Mouse (Mus musculus): ENCODE measurements around the gene Oaf. TPM values are rescaled to one million over a fixed set of nuclear protein-coding genes. Genes with fewer than 3 reads are reported as not detected.

Gene Oaf
- polyA plus RNA-seq, 1 experiment from 2014 or later: 88.5 TPM

DNA sequence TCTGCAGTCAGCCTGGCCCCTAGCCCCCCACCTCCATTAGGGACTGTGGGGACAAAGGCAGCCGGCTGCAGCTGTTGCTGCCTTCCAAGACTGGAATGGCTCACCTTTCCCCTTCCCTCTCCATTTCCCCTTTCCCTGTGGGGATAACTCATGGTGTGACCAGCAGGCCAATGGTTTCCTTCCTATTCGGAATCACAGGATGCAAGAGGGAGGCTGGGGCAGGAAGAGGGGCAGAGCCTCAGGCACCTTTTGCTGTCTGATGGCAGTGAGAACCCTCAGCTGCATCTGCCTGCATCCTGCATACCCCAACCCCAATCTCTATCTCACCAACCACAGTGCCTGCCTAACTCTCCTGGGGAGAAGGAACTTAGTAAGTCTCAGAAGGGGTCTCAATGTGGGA is 14.2 kb downstream of the Oaf start:
- H3K4me1 ChIP-seq (ENCODE audit: control insufficient read depth, insufficient read depth, low read length): peaks cover 21% of the 10 kb centered on the region
- no peak overlapping the region for H3K4me3 ChIP-seq (ENCODE audit: low read length)
- no peak for ATAC-seq (ENCODE audit: low FRiP score, low TSS enrichment)
- WGBS: 16% methylated on average over 2 of the region's 2 CpGs
- H3K27me3 ChIP-seq (ENCODE audit: control insufficient read depth, insufficient read depth, low read length): no peaks in the 10 kb centered on the region
- H3K9ac ChIP-seq (ENCODE audit: low read depth, low read length): no peak overlapping the region
- peaks cover 30% of the 10 kb centered on the region; the same call in 1 of the 2 replicates for H3K36me3 ChIP-seq (ENCODE audit: control insufficient read depth, insufficient read depth, low read length)
- H3K9me3 ChIP-seq (ENCODE audit: control insufficient read depth, low read length): no peaks in the 10 kb centered on the region
- no peak overlapping the region for H3K4me2 ChIP-seq (replicated peaks; ENCODE audit: low read depth, low read length)
- H3K27ac ChIP-seq (ENCODE audit: low read depth, low read length): peak overlapping the region; percentile 27; the same call in 1 of the 2 replicates

GRCm38 (mm10) chr9:43224771-43225355 is 14.8 kb downstream of the Oaf start:
- no peaks in the 10 kb centered on the region for H3K27me3 ChIP-seq (ENCODE audit: control insufficient read depth, insufficient read depth, low read length)
- WGBS: 60% methylated on average over 11 of the region's 11 CpGs
- no peak overlapping the region for H3K9ac ChIP-seq (ENCODE audit: low read depth, low read length)
- no peak overlapping the region for H3K4me2 ChIP-seq (replicated peaks; ENCODE audit: low read depth, low read length)
- no peak for ATAC-seq (ENCODE audit: low FRiP score, low TSS enrichment)
- no peak overlapping the region for H3K4me3 ChIP-seq (ENCODE audit: low read length)
- H3K4me1 ChIP-seq (ENCODE audit: control insufficient read depth, insufficient read depth, low read length): peaks cover 17% of the 10 kb centered on the region
- peaks cover 27% of the 10 kb centered on the region; the same call in 1 of the 2 replicates for H3K36me3 ChIP-seq (ENCODE audit: control insufficient read depth, insufficient read depth, low read length)
- no peaks in the 10 kb centered on the region for H3K9me3 ChIP-seq (ENCODE audit: control insufficient read depth, low read length)
- H3K27ac ChIP-seq (ENCODE audit: low read depth, low read length): peak overlapping the region; percentile 27; the same call in 1 of the 2 replicates

- H3K9ac ChIP-seq (ENCODE audit: low read depth, low read length): no peak overlapping the region
- H3K9me3 ChIP-seq (ENCODE audit: control insufficient read depth, low read length): no peaks in the 10 kb centered on the region
- peaks cover 23% of the 10 kb centered on the region; the same call in 1 of the 2 replicates for H3K36me3 ChIP-seq (ENCODE audit: control insufficient read depth, insufficient read depth, low read length)
- H3K4me2 ChIP-seq (replicated peaks; ENCODE audit: low read depth, low read length): no peak overlapping the region
- H3K27me3 ChIP-seq (ENCODE audit: control insufficient read depth, insufficient read depth, low read length): no peaks in the 10 kb centered on the region
- ATAC-seq (ENCODE audit: low FRiP score, low TSS enrichment): no peak
- peaks cover 17% of the 10 kb centered on the region for H3K4me1 ChIP-seq (ENCODE audit: control insufficient read depth, insufficient read depth, low read length)
- H3K4me3 ChIP-seq (ENCODE audit: low read length): no peak overlapping the region
- WGBS: 49% methylated on average over 8 of the region's 8 CpGs
- H3K27ac ChIP-seq (ENCODE audit: low read depth, low read length): no peak overlapping the region
These were observed 17.3 kb downstream of the Oaf start for GRCm38 (mm10) chr9:43222429-43222715.

- H3K4me3 ChIP-seq (ENCODE audit: low read length): no peak overlapping the region
- H3K27me3 ChIP-seq (ENCODE audit: control insufficient read depth, insufficient read depth, low read length): no peaks in the 10 kb centered on the region
- 52% methylated on average over 18 of the region's 18 CpGs for WGBS
- H3K27ac ChIP-seq (ENCODE audit: low read depth, low read length): no peak overlapping the region
- H3K36me3 ChIP-seq (ENCODE audit: control insufficient read depth, insufficient read depth, low read length): peaks cover 23% of the 10 kb centered on the region; the same call in 1 of the 2 replicates
- no peak overlapping the region for H3K4me2 ChIP-seq (replicated peaks; ENCODE audit: low read depth, low read length)
- peaks cover 16% of the 10 kb centered on the region for H3K4me1 ChIP-seq (ENCODE audit: control insufficient read depth, insufficient read depth, low read length)
- H3K9me3 ChIP-seq (ENCODE audit: control insufficient read depth, low read length): no peaks in the 10 kb centered on the region
- no peak overlapping the region for H3K9ac ChIP-seq (ENCODE audit: low read depth, low read length)
- ATAC-seq (ENCODE audit: low FRiP score, low TSS enrichment): 0 out of 2 replicates have a peak, but pooled peaks have one; percentile 37
These were observed 17.9 kb downstream of the Oaf start for GRCm38 (mm10) chr9:43221643-43222428.

DNA sequence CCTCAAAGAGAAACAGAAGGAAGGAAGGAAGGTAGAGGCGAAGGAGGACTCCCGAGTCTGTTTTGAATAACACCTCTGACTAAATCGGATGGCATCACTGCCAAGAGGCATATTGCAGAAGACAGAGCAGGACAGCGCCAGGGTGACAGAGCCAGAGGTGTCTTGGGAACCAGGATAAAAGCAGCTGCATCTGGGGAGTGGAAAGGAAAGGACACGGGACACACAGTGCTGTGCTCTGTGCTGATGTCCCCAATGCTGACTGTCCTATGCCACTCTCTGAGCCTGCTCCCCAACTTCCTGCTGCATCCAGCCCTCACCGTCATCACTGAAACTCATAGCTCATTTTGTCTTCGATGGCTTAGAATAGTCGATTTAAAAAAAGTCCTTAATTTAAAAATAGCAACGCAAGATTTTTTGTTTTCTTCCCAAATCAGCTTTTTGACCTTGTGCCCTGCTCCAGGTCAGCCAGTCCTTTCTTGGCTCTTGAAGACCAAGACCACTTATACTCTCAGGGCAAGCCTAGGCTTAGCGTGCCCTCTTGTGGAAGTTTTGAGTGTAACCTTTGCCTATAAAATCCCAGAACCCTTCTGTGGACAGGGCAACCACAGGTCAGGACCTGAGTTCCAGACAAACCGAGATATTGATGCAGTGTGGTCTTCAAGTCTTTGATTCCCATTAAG is 28.8 kb downstream of the Oaf start:
- Histone ChIP-seq H3K27me3 (ENCODE audit: control insufficient read depth, insufficient read depth, low read length) (peaks cover 7% of the 10 kb centered on the region), H3K4me3 (ENCODE audit: low read length) (no peak overlapping the region), H3K9me3 (ENCODE audit: control insufficient read depth, low read length) (no peaks in the 10 kb centered on the region), H3K9ac (ENCODE audit: low read depth, low read length) (no peak overlapping the region), H3K4me2 (replicated peaks; ENCODE audit: low read depth, low read length) (no peak overlapping the region), H3K36me3 (ENCODE audit: control insufficient read depth, insufficient read depth, low read length) (no peaks in the 10 kb centered on the region), H3K4me1 (ENCODE audit: control insufficient read depth, insufficient read depth, low read length) (peaks cover 16% of the 10 kb centered on the region), H3K27ac (ENCODE audit: low read depth, low read length) (peak overlapping the region; percentile 47)
- WGBS: 21% methylated on average over 11 of the region's 11 CpGs
- ATAC-seq (ENCODE audit: low FRiP score, low TSS enrichment): peak; percentile 63; the same call in 1 of the 2 replicates

DNA sequence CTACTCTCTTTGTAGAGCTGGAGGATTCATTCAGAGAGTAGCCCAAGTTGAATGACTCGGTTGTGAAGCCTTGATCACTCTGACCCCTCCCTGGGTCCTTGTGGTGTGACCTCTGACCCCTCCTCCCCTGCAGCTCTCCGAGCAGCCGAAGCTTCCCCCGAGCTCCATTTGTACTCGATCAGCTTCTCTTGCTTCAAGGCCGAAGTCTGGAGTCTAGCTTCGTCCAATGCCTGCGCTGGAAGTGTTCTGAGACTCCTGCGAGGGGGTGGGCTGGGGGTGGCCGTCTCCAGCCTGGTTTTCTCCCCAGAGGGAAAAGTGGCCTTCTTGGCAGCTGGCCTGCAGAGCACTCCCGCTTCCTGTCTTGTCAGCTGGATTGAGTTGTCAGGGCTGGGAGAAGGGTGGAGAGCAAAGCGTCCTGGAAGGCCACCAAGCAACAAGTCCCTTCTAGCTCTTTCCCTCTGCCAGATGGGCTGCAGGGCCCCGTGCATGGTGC is 29.5 kb downstream of the Oaf start, which contains the start of gene Pou2f3:
Gene Pou2f3 (minus strand): TSS at position 180 of the 493 bp plus-strand sequence.
- peaks cover 23% of the 10 kb centered on the region for H3K4me1 ChIP-seq (ENCODE audit: control insufficient read depth, insufficient read depth, low read length)
- peak within 1 kb of the TSS; percentile 32; the same call in 1 of the 2 replicates for H3K4me2 ChIP-seq (replicated peaks; ENCODE audit: low read depth, low read length)
- H3K36me3 ChIP-seq (ENCODE audit: control insufficient read depth, insufficient read depth, low read length): no peaks in the 10 kb centered on the region
- peak within 1 kb of the TSS; percentile 47 for H3K27ac ChIP-seq (ENCODE audit: low read depth, low read length)
- 7% methylated on average over 13 of the region's 13 CpGs for WGBS
- H3K9ac ChIP-seq (ENCODE audit: low read depth, low read length): no peak within 1 kb of the TSS
- no peak within 1 kb of the TSS for H3K4me3 ChIP-seq (ENCODE audit: low read length)
- ATAC-seq (ENCODE audit: low FRiP score, low TSS enrichment): peak; percentile 75
- H3K27me3 ChIP-seq (ENCODE audit: control insufficient read depth, insufficient read depth, low read length): peaks cover 14% of the 10 kb centered on the region
- no peaks in the 10 kb centered on the region for H3K9me3 ChIP-seq (ENCODE audit: control insufficient read depth, low read length)

DNA sequence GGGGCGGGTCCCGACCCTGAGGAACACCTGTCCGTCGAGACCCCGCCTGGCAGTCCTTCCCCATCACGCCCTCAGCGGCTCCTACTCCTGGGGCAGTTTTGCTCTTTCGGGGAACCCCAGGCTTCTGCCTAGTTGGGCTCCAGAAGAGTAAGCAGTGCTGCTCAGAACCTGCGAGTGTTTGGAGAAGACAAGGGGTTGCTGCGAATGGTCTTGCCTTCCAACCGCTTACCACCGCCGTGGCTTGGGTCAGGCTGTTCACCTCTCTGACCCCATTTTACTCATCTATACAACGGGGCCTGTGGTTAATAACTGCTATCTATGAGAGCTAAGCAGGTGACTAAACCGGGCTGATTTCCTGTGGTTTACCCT is 33.7 kb downstream of the Oaf start:
- Histone ChIP-seq H3K9ac (ENCODE audit: low read depth, low read length) (no peak overlapping the region; the same call in 1 of the 2 replicates), H3K4me1 (ENCODE audit: control insufficient read depth, insufficient read depth, low read length) (peaks cover 23% of the 10 kb centered on the region), H3K9me3 (ENCODE audit: control insufficient read depth, low read length) (no peaks in the 10 kb centered on the region), H3K27ac (ENCODE audit: low read depth, low read length) (no peak overlapping the region), H3K36me3 (ENCODE audit: control insufficient read depth, insufficient read depth, low read length) (no peaks in the 10 kb centered on the region), H3K4me3 (ENCODE audit: low read length) (peak overlapping the region; percentile 41), H3K4me2 (replicated peaks; ENCODE audit: low read depth, low read length) (peak overlapping the region; percentile 53), H3K27me3 (ENCODE audit: control insufficient read depth, insufficient read depth, low read length) (peaks cover 37% of the 10 kb centered on the region)
- 1% methylated on average over 15 of the region's 15 CpGs for WGBS
- peak; percentile 13; the same call in 1 of the 2 replicates for ATAC-seq (ENCODE audit: low FRiP score, low TSS enrichment)

DNA sequence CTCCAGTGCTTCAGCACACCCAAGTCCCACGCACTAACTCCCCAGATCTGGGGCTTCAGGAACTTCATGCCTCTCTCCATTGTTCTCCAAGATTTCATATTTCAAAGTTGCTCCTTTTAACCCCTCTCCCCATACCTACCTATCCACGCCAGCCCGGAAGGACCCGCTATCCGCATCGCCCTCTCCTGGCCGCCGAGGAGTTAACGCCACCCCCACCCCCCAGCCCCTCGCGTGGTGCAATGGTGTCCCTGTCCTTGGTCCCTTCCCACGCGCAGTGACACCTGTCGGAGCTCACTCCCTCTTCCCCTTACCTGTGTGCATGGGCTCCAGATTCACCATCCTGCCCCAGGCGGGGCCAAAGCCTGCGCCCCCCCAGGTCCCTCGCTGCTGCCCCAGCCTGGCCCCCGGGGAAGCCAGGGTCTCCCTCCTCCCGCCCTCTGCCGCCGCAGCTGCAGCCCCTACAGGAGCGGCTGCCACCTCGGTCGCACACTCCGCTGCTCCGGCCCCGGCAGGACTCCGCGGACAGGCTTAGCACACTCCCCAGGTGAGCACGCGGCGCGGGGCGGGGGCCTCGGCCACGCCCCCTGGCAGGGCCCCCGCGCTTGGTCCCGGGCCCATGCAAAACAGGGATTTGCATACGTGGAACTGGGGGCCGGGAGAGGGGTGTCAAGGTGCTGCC is 34.2 kb downstream of the Oaf start:
- 3% methylated on average over 41 of the region's 41 CpGs for WGBS
- Histone ChIP-seq H3K4me3 (ENCODE audit: low read length) (peak overlapping the region; percentile 41), H3K27ac (ENCODE audit: low read depth, low read length) (no peak overlapping the region), H3K9me3 (ENCODE audit: control insufficient read depth, low read length) (no peaks in the 10 kb centered on the region), H3K36me3 (ENCODE audit: control insufficient read depth, insufficient read depth, low read length) (no peaks in the 10 kb centered on the region), H3K4me2 (replicated peaks; ENCODE audit: low read depth, low read length) (peak overlapping the region; percentile 53), H3K27me3 (ENCODE audit: control insufficient read depth, insufficient read depth, low read length) (peaks cover 37% of the 10 kb centered on the region), H3K9ac (ENCODE audit: low read depth, low read length) (no peak overlapping the region; the same call in 1 of the 2 replicates), H3K4me1 (ENCODE audit: control insufficient read depth, insufficient read depth, low read length) (peaks cover 18% of the 10 kb centered on the region)
- ATAC-seq (ENCODE audit: low FRiP score, low TSS enrichment): peak; percentile 29; the same call in 1 of the 2 replicates
